Mouse (Mus musculus) heart, embryonic 12.5 days (tissue): ENCODE results near the gene Gm6793. TPM values are rescaled to one million over a fixed set of nuclear protein-coding genes. Genes with fewer than 3 reads are reported as not detected.

Experiments
- ATAC-seq: fragments of 200-750 bp; cut with Nextera tagmentation; 2 replicates; pipeline ENCODE4 v1.8.0; 2017; ENCODE audit warnings: moderate TSS enrichment, moderate library complexity; ENCODE audit not compliant: insufficient number of reproducible peaks, low FRiP score
- H3K27ac ChIP-seq: fragments of 300-500 bp; sonication (generic); 2 replicates; pipeline ENCODE4 v1.5.1; 2016; ENCODE audit warnings: mild to moderate bottlenecking, moderate library complexity; ENCODE audit not compliant: poor library complexity, severe bottlenecking
- H3K27me3 ChIP-seq: fragments of 300-500 bp; sonication (generic); replicated peaks from 2 replicates; pipeline ENCODE4 v1.6.1; 2016; ENCODE audit warnings: mild to moderate bottlenecking, moderate library complexity
- H3K36me3 ChIP-seq: fragments of 300-500 bp; sonication (generic); 2 replicates; pipeline ENCODE4 v1.6.1; 2016; ENCODE audit warnings: mild to moderate bottlenecking, moderate library complexity
- H3K4me1 ChIP-seq: fragments of 300-500 bp; sonication (generic); replicated peaks from 2 replicates; pipeline ENCODE4 v1.6.1; 2016; ENCODE audit warnings: mild to moderate bottlenecking
- H3K4me2 ChIP-seq: fragments of 300-500 bp; sonication (generic); 2 replicates; pipeline ENCODE4 v1.6.1; 2016; ENCODE audit warnings: mild to moderate bottlenecking, moderate library complexity
- H3K4me3 ChIP-seq: fragments of 300-500 bp; sonication (generic); 2 replicates; pipeline ENCODE4 v1.5.1; 2016; ENCODE audit warnings: mild to moderate bottlenecking
- H3K9ac ChIP-seq: fragments of 300-500 bp; sonication (generic); 2 replicates; pipeline ENCODE4 v1.6.1; 2016; ENCODE audit warnings: mild to moderate bottlenecking, moderate library complexity
- H3K9me3 ChIP-seq: fragments of 300-500 bp; sonication (generic); replicated peaks from 2 replicates; pipeline ENCODE4 v1.6.1; 2016; ENCODE audit warnings: mild to moderate bottlenecking, moderate library complexity
- WGBS: fragments of 180-500 bp; shearing (Covaris S2); methylation state at CpG from one replicate; pipeline ENCODE4 v1.1.7; 2016; 5-methylcytosine and 5-hydroxymethylcytosine counted together
- polyA plus RNA-seq: library from polyadenylated mRNA; unstranded; fragments of >200 nt; fragmentation: Nextera tagmentation; extraction: Ambion mirVana; gene quantifications from 2 replicates; pipeline ENCODE4 v1.2.1, GENCODE M21; 2016

Gm6793 gene
- polyA plus RNA-seq, 1 experiment from 2014 or later: 0.11 TPM

DNA sequence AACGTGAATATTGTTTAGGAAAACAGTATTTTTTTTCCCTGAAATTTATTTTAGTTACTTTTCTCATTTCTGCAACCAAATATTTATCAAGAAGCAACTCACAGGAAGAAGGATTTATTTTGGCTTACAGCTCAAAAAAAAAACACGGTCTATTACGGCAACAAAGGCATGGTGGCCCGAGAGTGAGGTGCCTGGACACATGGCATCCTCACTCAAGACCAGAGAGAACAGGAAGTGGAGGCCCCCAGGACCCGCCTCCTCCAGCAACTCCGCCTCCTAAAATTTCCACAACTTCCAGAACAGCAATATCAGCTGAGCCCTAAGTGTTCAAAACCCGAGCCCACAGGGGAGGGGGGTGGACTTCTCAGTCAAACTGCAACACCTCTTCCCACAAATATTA is 14.6 kb upstream of the Gm6793 start:
- Histone ChIP-seq H3K4me1 (no peaks in the 10 kb centered on the region), H3K9ac (no peak overlapping the region), H3K36me3 (no peaks in the 10 kb centered on the region), H3K27ac (no peak overlapping the region), H3K4me3 (no peak overlapping the region), H3K4me2 (no peak overlapping the region), H3K9me3 (no peaks in the 10 kb centered on the region), H3K27me3 (no peaks in the 10 kb centered on the region)
- WGBS: 75% methylated on average over 7 of the region's 7 CpGs
- ATAC-seq: no peak

GRCm38 (mm10) chr8:112011816-112012242 is 3.0 kb downstream of the Gm6793 start:
- Histone ChIP-seq H3K27ac (peak overlapping the region; percentile 68), H3K27me3 (no peaks in the 10 kb centered on the region), H3K4me2 (peak overlapping the region; percentile 80), H3K4me3 (peak overlapping the region; percentile 91), H3K4me1 (peaks cover 24% of the 10 kb centered on the region), H3K9me3 (no peaks in the 10 kb centered on the region), H3K36me3 (peaks cover 13% of the 10 kb centered on the region), H3K9ac (peak overlapping the region; percentile 92)
- peak; percentile 61 for ATAC-seq
- whole genome bisulfite sequencing: 0% methylated on average over 40 of the region's 40 CpGs

GRCm38 (mm10) chr8:112010997-112011815 is 3.6 kb downstream of the Gm6793 start, which contains the start of the genes Kars and Terf2ip:
Kars (minus strand) TSS chr8:112011323.
Terf2ip (plus strand) TSS chr8:112011398.
- WGBS: under 1% methylated on average over 61 of the region's 61 CpGs

DNA sequence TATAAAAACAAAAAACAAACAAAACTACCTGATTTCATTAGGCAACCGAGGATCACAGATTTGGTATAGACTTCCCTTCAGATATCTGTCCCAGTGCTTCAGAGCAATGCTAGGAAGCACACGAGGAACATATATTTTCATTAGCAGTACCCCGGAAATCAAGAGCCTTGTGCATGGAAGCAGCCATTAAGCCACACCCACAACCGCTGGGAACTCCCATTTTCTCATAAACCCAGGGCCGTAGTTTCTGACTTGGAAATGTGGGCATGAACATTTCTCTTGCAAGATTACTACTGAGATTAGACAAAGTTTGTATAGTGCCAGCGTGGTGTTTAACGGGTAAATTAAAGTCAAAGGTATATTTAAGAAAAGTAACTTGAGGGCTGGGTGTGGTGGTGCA is 5.3 kb downstream of the Gm6793 start:
- no peaks in the 10 kb centered on the region for H3K27me3 ChIP-seq
- H3K4me3 ChIP-seq: no peak overlapping the region
- peaks cover 24% of the 10 kb centered on the region for H3K4me1 ChIP-seq
- H3K4me2 ChIP-seq: no peak overlapping the region
- no peak for ATAC-seq
- no peak overlapping the region for H3K9ac ChIP-seq
- no peaks in the 10 kb centered on the region for H3K9me3 ChIP-seq
- 88% methylated on average over 7 of the region's 7 CpGs for WGBS
- peaks cover 23% of the 10 kb centered on the region for H3K36me3 ChIP-seq
- no peak overlapping the region for H3K27ac ChIP-seq

More at GRCm38 (mm10) chr8:112010997-112011815, 3.6 kb downstream of the Gm6793 start, which contains the start of the genes Kars and Terf2ip:
- H3K27ac ChIP-seq: peak within 1 kb of the TSS; percentile 68
- peak within 1 kb of the TSS; percentile 80 for H3K4me2 ChIP-seq
- no peaks in the 10 kb centered on the region for H3K27me3 ChIP-seq
- H3K36me3 ChIP-seq: peaks cover 10% of the 10 kb centered on the region
- peak within 1 kb of the TSS; percentile 91 for H3K4me3 ChIP-seq
- ATAC-seq: peak; percentile 92
- no peaks in the 10 kb centered on the region for H3K9me3 ChIP-seq
- H3K9ac ChIP-seq: peak within 1 kb of the TSS; percentile 92
- H3K4me1 ChIP-seq: peaks cover 24% of the 10 kb centered on the region

DNA sequence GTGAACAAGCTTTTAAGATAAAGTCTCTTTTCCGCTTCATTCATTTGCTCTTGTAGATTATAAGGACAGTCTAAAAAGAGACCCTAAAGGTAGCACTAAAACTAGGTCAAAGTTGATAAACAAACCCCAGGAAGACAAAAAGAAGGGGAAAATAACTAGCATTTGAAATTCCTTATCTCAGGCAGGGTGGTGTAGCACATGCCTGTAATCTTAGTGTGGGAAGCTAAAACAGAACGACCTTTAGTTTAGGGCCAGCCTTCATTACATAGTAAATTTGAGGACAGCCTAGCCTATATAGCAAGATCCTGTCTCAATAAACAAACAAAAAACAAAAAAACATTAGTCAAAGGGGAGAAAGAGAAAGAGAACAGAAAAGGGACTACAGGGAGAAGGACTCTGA is 7.2 kb downstream of the Gm6793 start:
- Histone ChIP-seq H3K4me2 (no peak overlapping the region), H3K4me1 (peaks cover 17% of the 10 kb centered on the region), H3K36me3 (peaks cover 39% of the 10 kb centered on the region), H3K9me3 (no peaks in the 10 kb centered on the region), H3K27me3 (no peaks in the 10 kb centered on the region), H3K4me3 (no peak overlapping the region), H3K27ac (no peak overlapping the region), H3K9ac (no peak overlapping the region)
- no peak for ATAC-seq
- whole genome bisulfite sequencing: 82% methylated on average over 2 of the region's 2 CpGs

GRCm38 (mm10) chr8:112005601-112006000 is 9.2 kb downstream of the Gm6793 start:
- Histone ChIP-seq H3K4me3 (no peak overlapping the region), H3K4me1 (peaks cover 13% of the 10 kb centered on the region), H3K36me3 (peaks cover 60% of the 10 kb centered on the region), H3K27me3 (no peaks in the 10 kb centered on the region), H3K27ac (no peak overlapping the region), H3K9me3 (no peaks in the 10 kb centered on the region), H3K4me2 (no peak overlapping the region), H3K9ac (no peak overlapping the region)
- 87% methylated on average over 6 of the region's 6 CpGs for WGBS
- ATAC-seq: no peak

- ATAC-seq: no peak
- Histone ChIP-seq H3K27me3 (no peaks in the 10 kb centered on the region), H3K4me2 (no peak overlapping the region), H3K4me1 (0 out of 2 replicates have a peak, but pooled peaks cover 6% of the 10 kb centered on the region), H3K4me3 (no peak overlapping the region), H3K36me3 (peaks cover 68% of the 10 kb centered on the region), H3K9me3 (no peaks in the 10 kb centered on the region), H3K9ac (no peak overlapping the region), H3K27ac (no peak overlapping the region)
Measured at GRCm38 (mm10) chr8:112004754-112005153, 10.1 kb downstream of the Gm6793 start.

DNA sequence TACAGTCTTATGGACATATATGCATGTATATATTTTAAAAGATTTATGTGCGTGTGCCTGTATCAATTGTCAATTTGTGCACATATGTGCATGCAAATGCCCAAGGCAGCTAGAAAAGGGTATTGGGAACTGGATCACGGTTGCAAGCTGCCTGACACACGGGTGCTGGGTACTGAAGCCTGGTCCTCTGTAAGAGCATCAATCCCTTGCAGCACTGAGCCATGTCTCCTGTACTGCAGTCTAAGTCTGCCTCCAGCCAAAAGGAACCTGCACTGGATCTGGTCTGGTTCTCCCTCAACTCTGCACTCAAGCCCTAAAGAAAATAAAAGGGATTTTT is 22.2 kb downstream of the Gm6793 start:
- ATAC-seq: no peak
- peak overlapping the region; percentile 68; the same call in 1 of the 2 replicates for H3K4me2 ChIP-seq

GRCm38 (mm10) chr8:111992013-111992702 is 22.7 kb downstream of the Gm6793 start, which contains the start of gene Adat1:
Adat1 (minus strand) TSS chr8:111992302.
- Histone ChIP-seq H3K4me1 (peaks cover 6% of the 10 kb centered on the region; the same call in 1 of the 2 replicates), H3K27me3 (no peaks in the 10 kb centered on the region), H3K4me3 (peak within 1 kb of the TSS; percentile 93), H3K4me2 (peak within 1 kb of the TSS; percentile 68), H3K36me3 (peaks cover 63% of the 10 kb centered on the region), H3K9ac (peak within 1 kb of the TSS; percentile 92), H3K9me3 (no peaks in the 10 kb centered on the region), H3K27ac (0 out of 2 replicates have a peak within 1 kb of the TSS, but pooled peaks have one; percentile 26)
- ATAC-seq: peak; percentile 89
- whole genome bisulfite sequencing: 6% methylated on average over 33 of the region's 33 CpGs

More for the DNA sequence above, 22.2 kb downstream of the Gm6793 start:
- H3K4me3 ChIP-seq: no peak overlapping the region
- peaks cover 63% of the 10 kb centered on the region for H3K36me3 ChIP-seq
- H3K9me3 ChIP-seq: no peaks in the 10 kb centered on the region
- H3K27me3 ChIP-seq: no peaks in the 10 kb centered on the region
- 70% methylated on average over 3 of the region's 3 CpGs for WGBS
- H3K4me1 ChIP-seq: peaks cover 6% of the 10 kb centered on the region; the same call in 1 of the 2 replicates
- no peak overlapping the region for H3K27ac ChIP-seq
- H3K9ac ChIP-seq: no peak overlapping the region

DNA sequence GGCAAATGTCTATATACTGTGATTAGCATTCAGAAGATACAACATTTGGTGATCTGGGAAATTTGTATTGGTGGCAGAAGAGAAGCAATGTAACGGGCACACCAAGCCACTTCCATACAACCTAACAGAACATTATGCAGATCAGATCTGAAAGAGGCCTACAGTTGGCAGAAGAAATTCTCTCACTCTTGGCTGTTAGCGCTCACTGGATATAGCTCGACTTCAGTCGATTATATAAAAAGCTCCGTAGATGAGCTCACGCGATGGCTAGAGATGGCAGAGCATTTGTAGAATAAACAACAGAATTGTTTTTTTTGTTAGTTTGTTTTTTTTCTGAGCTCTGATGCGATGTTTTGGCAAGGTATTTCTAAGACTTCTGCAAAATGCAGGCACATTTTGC is 23.6 kb downstream of the Gm6793 start:
- H3K9me3 ChIP-seq: no peaks in the 10 kb centered on the region
- H3K27ac ChIP-seq: no peak overlapping the region
- peak overlapping the region; percentile 68 for H3K4me2 ChIP-seq
- H3K4me1 ChIP-seq: peaks cover 6% of the 10 kb centered on the region; the same call in 1 of the 2 replicates
- H3K9ac ChIP-seq: peak overlapping the region; percentile 92; the same call in 1 of the 2 replicates
- no peak for ATAC-seq
- H3K27me3 ChIP-seq: no peaks in the 10 kb centered on the region
- H3K4me3 ChIP-seq: peak overlapping the region; percentile 93
- peaks cover 60% of the 10 kb centered on the region for H3K36me3 ChIP-seq
- WGBS: 57% methylated on average over 8 of the region's 8 CpGs

- H3K9ac ChIP-seq: no peak overlapping the region
- no peak overlapping the region for H3K4me2 ChIP-seq
- peaks cover 57% of the 10 kb centered on the region for H3K36me3 ChIP-seq
- peaks cover 8% of the 10 kb centered on the region for H3K4me1 ChIP-seq
- ATAC-seq: 0 out of 2 replicates have a peak, but pooled peaks have one; percentile 29
- no peak overlapping the region for H3K27ac ChIP-seq
- H3K9me3 ChIP-seq: no peaks in the 10 kb centered on the region
- 19% methylated on average over 7 of the region's 7 CpGs for WGBS
- no peak overlapping the region for H3K4me3 ChIP-seq
- no peaks in the 10 kb centered on the region for H3K27me3 ChIP-seq
Measured at GRCm38 (mm10) chr8:111989911-111990310, 24.9 kb downstream of the Gm6793 start.
